Mouse (Mus musculus): ENCODE data around the gene Pemt.

GRCm38 (mm10) chr11:60045676-60046057, 622 bp downstream of the Pemt start:
- TF ChIP-seq TCF12 (IDR thresholded peaks at IDR 0.05; ENCODE audit: insufficient read depth, poor library complexity, severe bottlenecking) (no peak), POLR2A (IDR thresholded peaks at IDR 0.05; ENCODE audit: insufficient read length, low read depth) (no peak), MYOD1 (IDR thresholded peaks at IDR 0.05; ENCODE audit: control insufficient read depth in 1 of 3, insufficient read length in 2 of 3, low read depth in 2 of 3) (no peak), POLR2AphosphoS2 (IDR thresholded peaks at IDR 0.05; ENCODE audit: insufficient read length, low read depth) (no peak), USF1 (IDR thresholded peaks at IDR 0.05; ENCODE audit: low read depth) (no peak)
